In the genomic region with DNA sequence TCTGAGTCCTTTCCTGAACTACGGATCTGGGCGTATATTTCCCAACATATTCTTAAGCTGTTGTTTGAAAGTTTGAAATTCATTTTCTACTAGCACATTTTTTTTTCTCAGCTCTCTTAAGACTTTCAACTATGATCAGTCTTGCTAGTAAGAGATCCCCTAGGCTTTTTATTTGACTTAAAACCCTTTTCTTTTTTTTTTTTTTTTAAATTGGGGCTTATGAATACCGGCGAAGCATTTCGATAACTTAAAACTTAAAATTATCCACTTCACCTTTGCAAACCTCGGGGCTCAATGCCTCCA, we compare ENCODE assay signal across 8 mouse cellular contexts. TPM values are rescaled to one million over a fixed set of nuclear protein-coding genes. Genes with fewer than 3 reads are reported as not detected.
A peak's percentile ranks its signal among the peaks of the same experiment; 100 is the strongest.
DNase-seq lines count a peak whose midpoint lies in the region; ATAC-seq and TF ChIP-seq lines count a peak whose summit lies in the region.

No protein-coding gene starts in this region.

- peak overlapping the region; percentile 88 for H3K4me2 ChIP-seq in limb, embryonic 12.5 days

- H3K9me3 ChIP-seq in megakaryocyte, embryonic 14.5 days: no peaks in the 10 kb centered on the region
- no peaks in the 10 kb centered on the region for H3K9me3 ChIP-seq in forebrain, embryonic 10.5 days
- no peaks in the 10 kb centered on the region for H3K9me3 ChIP-seq in limb, embryonic 12.5 days

- no peak for DNase-seq in forebrain, embryonic 10.5 days (ENCODE audit: extremely low spot score, low spot score)
- no peak for DNase-seq in layer of hippocampus, adult 8-10 months (ENCODE audit: low spot score in 2 of 2)
- no peak for DNase-seq in cerebellum, adult 8-10 months
- no peak for DNase-seq in adipocyte (ENCODE audit: low spot score)

- WGBS in forebrain, embryonic 10.5 days: 10% methylated on average over 6 of the region's 6 CpGs
- 6% methylated on average over 6 of the region's 6 CpGs for WGBS in limb, embryonic 12.5 days
- WGBS in small intestine, adult 2 months: under 1% methylated on average over 6 of the region's 6 CpGs

- no peak for ATAC-seq in megakaryocyte, adult 5-6 weeks (ENCODE audit: poor library complexity, severe bottlenecking)
- ATAC-seq in limb, embryonic 12.5 days (ENCODE audit: insufficient number of reproducible peaks, insufficient read depth, low FRiP score, low TSS enrichment, low read depth): no peak

- no peaks in the 10 kb centered on the region for H3K27me3 ChIP-seq in megakaryocyte, embryonic 14.5 days (replicated peaks)
- H3K27me3 ChIP-seq in forebrain, embryonic 10.5 days (ENCODE audit: poor library complexity, severe bottlenecking): no peaks in the 10 kb centered on the region; the same call in 1 of the 2 replicates
- H3K27me3 ChIP-seq in limb, embryonic 12.5 days: no peaks in the 10 kb centered on the region
- H3K27me3 ChIP-seq in small intestine, adult 2 months (ENCODE audit: control insufficient read depth, insufficient read depth, low read length): no peaks in the 10 kb centered on the region

- H3K27ac ChIP-seq in forebrain, embryonic 10.5 days: peak overlapping the region; percentile 99
- peak overlapping the region; percentile 99 for H3K27ac ChIP-seq in limb, embryonic 12.5 days
- peak overlapping the region; percentile 97 for H3K27ac ChIP-seq in small intestine, adult 2 months (ENCODE audit: insufficient read depth, low read depth, low read length)

- peaks cover 6% of the 10 kb centered on the region for H3K36me3 ChIP-seq in megakaryocyte, embryonic 14.5 days (replicated peaks; ENCODE audit: low read length)
- H3K36me3 ChIP-seq in forebrain, embryonic 10.5 days (replicated peaks): no peaks in the 10 kb centered on the region
- H3K36me3 ChIP-seq in limb, embryonic 12.5 days: no peaks in the 10 kb centered on the region
- H3K36me3 ChIP-seq in small intestine, adult 2 months (ENCODE audit: control insufficient read depth, insufficient read depth, low read length): no peaks in the 10 kb centered on the region

- no peak for TF ChIP-seq CTCF in small intestine, adult 2 months (IDR thresholded peaks at IDR 0.05; ENCODE audit: extremely low read depth, insufficient read length, insufficient replicate concordance, low read depth, low read length)

- peaks cover 62% of the 10 kb centered on the region for H3K4me1 ChIP-seq in megakaryocyte, embryonic 14.5 days
- H3K4me1 ChIP-seq in forebrain, embryonic 10.5 days: peaks cover 34% of the 10 kb centered on the region
- peaks cover 20% of the 10 kb centered on the region for H3K4me1 ChIP-seq in limb, embryonic 12.5 days (replicated peaks)
- peaks cover 3% of the 10 kb centered on the region; the same call in 1 of the 2 replicates for H3K4me1 ChIP-seq in small intestine, adult 2 months (ENCODE audit: control insufficient read depth, insufficient read depth, insufficient read length, low read length)

- H3K9ac ChIP-seq in limb, embryonic 12.5 days (replicated peaks): 0 out of 2 replicates have a peak overlapping the region, but pooled peaks have one; percentile 90

- peak overlapping the region; percentile 98 for H3K4me3 ChIP-seq in megakaryocyte, embryonic 14.5 days (replicated peaks)
- H3K4me3 ChIP-seq in forebrain, embryonic 10.5 days: peak overlapping the region; percentile 97
- peak overlapping the region; percentile 94 for H3K4me3 ChIP-seq in limb, embryonic 12.5 days (replicated peaks)
- H3K4me3 ChIP-seq in small intestine, adult 2 months (ENCODE audit: low read depth, low read length): peak overlapping the region; percentile 93

- TF ChIP-seq POLR2A in small intestine, adult 2 months (IDR thresholded peaks at IDR 0.05; ENCODE audit: low read depth, low read length): no peak

RNA-seq across cellular contexts. Expression of gene Lcor, which starts 0.6 kb away (rescaled TPM):
- 0.19 TPM in 1 of 2 replicates, not detected in the other for polyA plus RNA-seq in megakaryocyte, embryonic 14.5 days (2012; ENCODE audit: insufficient read depth, low replicate concordance)
- 8.6 and 11.2 TPM in 2 replicates for total RNA-seq in megakaryocyte, adult 5-6 weeks (2015)
- total RNA-seq in megakaryocyte, adult 5-6 weeks (2017): 13.3 and 19.6 TPM in 2 replicates
- polyA plus RNA-seq in forebrain, embryonic 10.5 days (2016; fragmentation: Nextera tagmentation; extraction: Ambion mirVana): 14.2 and 15.9 TPM in 2 replicates
- polyA plus RNA-seq in limb, embryonic 12.5 days (2016; fragmentation: Nextera tagmentation; extraction: Ambion mirVana): 9.8 and 10.4 TPM in 2 replicates
- 1.6 and 2.9 TPM in 2 replicates for polyA plus RNA-seq in small intestine, adult 2 months (2012; rRNA removed)
- total RNA-seq in layer of hippocampus, adult 8-10 months (2022): 10 to 100 TPM; 18.7 to 21.9 (median 20.4) TPM
